11 mouse cellular contexts compared by ENCODE assay signal in genomic region chr6:29536651-29537193, GRCm38 (mm10). TPM values are rescaled to one million over a fixed set of nuclear protein-coding genes. Genes with fewer than 3 reads are reported as not detected.
DNase-seq lines count a peak whose midpoint lies in the region; ATAC-seq and TF ChIP-seq lines count a peak whose summit lies in the region.
"Had no signal": no experiment of that assay in that cellular context is flagged by ENCODE, and none has a peak within 500 bp of the region (broad histone marks: within the 10 kb centered on the region; RNA-seq: fewer than 3 reads in every experiment).

No protein-coding gene starts in this region.

- TF ChIP-seq CTCF in lung, postnatal 0 days (IDR thresholded peaks at IDR 0.05): peak; percentile 31; the same call in 1 of the 2 replicates
- TF ChIP-seq CTCF in bone marrow, adult 2 months (IDR thresholded peaks at IDR 0.05; ENCODE audit: control insufficient read depth, insufficient read depth, low read length): 0 out of 2 replicates have a peak, but pooled peaks have one; percentile 36

- no peaks in the 10 kb centered on the region for H3K27me3 ChIP-seq in heart, embryonic 11.5 days (ENCODE audit: control insufficient read depth, insufficient read depth, low read length)
- H3K27me3 ChIP-seq in lung, postnatal 0 days (replicated peaks; ENCODE audit: insufficient read depth, low read length): no peaks in the 10 kb centered on the region
- H3K27me3 ChIP-seq: limb, embryonic 12.5 days; Patski; stomach, embryonic 15.5 days had no signal

- H3K36me3 ChIP-seq in heart, embryonic 11.5 days (ENCODE audit: control insufficient read depth, insufficient read depth, low read length): no peaks in the 10 kb centered on the region; the same call in 1 of the 2 replicates
- H3K36me3 ChIP-seq in lung, postnatal 0 days (ENCODE audit: insufficient read depth, low read length): peaks cover 15% of the 10 kb centered on the region

- intact Hi-C loops in gastrocnemius, postnatal 36 days (cut with DNase I): no loop called here

- ATAC-seq in heart, embryonic 11.5 days (replicated peaks; ENCODE audit: insufficient number of reproducible peaks, low FRiP score, low TSS enrichment): no peak
- no peak for ATAC-seq in lung, postnatal 0 days
- ATAC-seq in monocyte, adult 5-6 weeks (replicated peaks; ENCODE audit: insufficient number of reproducible peaks, low FRiP score, low TSS enrichment, poor library complexity, severe bottlenecking): peak; percentile 37
- ATAC-seq: Patski had no signal

- peak; percentile 95 for DNase-seq in heart, adult 11 months
- peak; percentile 43 for DNase-seq in lung, postnatal 0 days (ENCODE audit: low spot score)
- DNase-seq in lung, postnatal 25 days (ENCODE audit: low spot score): no peak
- DNase-seq in T-cell, adult 2 months (ENCODE audit: low spot score): no peak
- DNase-seq in gastrocnemius, postnatal 36 days: no peak

- no peak for TF ChIP-seq POLR2A in bone marrow, adult 2 months (IDR thresholded peaks at IDR 0.05; ENCODE audit: borderline replicate concordance, control insufficient read depth, low read depth, low read length)

- H3K27ac ChIP-seq in heart, embryonic 11.5 days (ENCODE audit: low read depth, low read length): no peak overlapping the region
- H3K27ac ChIP-seq in lung, postnatal 0 days (ENCODE audit: low read length): no peak overlapping the region
- H3K27ac ChIP-seq in bone marrow, adult 2 months (ENCODE audit: control insufficient read depth, insufficient read depth, low read depth, low read length, poor library complexity): 0 out of 2 replicates have a peak overlapping the region, but pooled peaks have one; percentile 20
- H3K27ac ChIP-seq: limb, embryonic 12.5 days; stomach, embryonic 15.5 days had no signal

- no peak overlapping the region for H3K9ac ChIP-seq in heart, embryonic 11.5 days (ENCODE audit: low read depth, low read length)
- no peak overlapping the region for H3K9ac ChIP-seq in lung, postnatal 0 days (replicated peaks; ENCODE audit: low read depth)
- H3K9ac ChIP-seq: limb, embryonic 12.5 days; stomach, embryonic 15.5 days had no signal

- WGBS in heart, embryonic 11.5 days (ENCODE audit: insufficient replicate concordance): 75% methylated on average over 4 of the region's 4 CpGs
- 79% methylated on average over 4 of the region's 4 CpGs for WGBS in lung, postnatal 0 days
- WGBS in bone marrow, adult 2 months: 65% methylated on average over 4 of the region's 4 CpGs

- peaks cover 5% of the 10 kb centered on the region; the same call in 1 of the 2 replicates for H3K4me1 ChIP-seq in heart, embryonic 11.5 days (ENCODE audit: control insufficient read depth, insufficient read depth, low read length)
- H3K4me1 ChIP-seq in lung, postnatal 0 days (ENCODE audit: insufficient read depth, low read depth, low read length): no peaks in the 10 kb centered on the region
- no peaks in the 10 kb centered on the region for H3K4me1 ChIP-seq in bone marrow, adult 2 months (ENCODE audit: control insufficient read depth, insufficient read depth, low read length)
- H3K4me1 ChIP-seq: limb, embryonic 12.5 days had no signal

- no peak overlapping the region for H3K4me2 ChIP-seq in heart, embryonic 11.5 days
- H3K4me2 ChIP-seq in lung, postnatal 0 days (replicated peaks; ENCODE audit: low read depth, low read length): no peak overlapping the region
- H3K4me2 ChIP-seq: limb, embryonic 12.5 days; stomach, embryonic 15.5 days had no signal

- no peak for TF ChIP-seq EP300 in lung, postnatal 0 days (IDR thresholded peaks at IDR 0.05)

- H3K4me3 ChIP-seq in heart, embryonic 11.5 days (ENCODE audit: low read depth, low read length): no peak overlapping the region
- H3K4me3 ChIP-seq in lung, postnatal 0 days (ENCODE audit: low read depth, low read length): no peak overlapping the region
- H3K4me3 ChIP-seq in bone marrow, adult 2 months (replicated peaks; ENCODE audit: control insufficient read depth, low read depth, low read length): no peak overlapping the region
- H3K4me3 ChIP-seq: limb, embryonic 12.5 days; stomach, embryonic 15.5 days had no signal

- H3K9me3 ChIP-seq in heart, embryonic 11.5 days (replicated peaks; ENCODE audit: control insufficient read depth, low read length): no peaks in the 10 kb centered on the region
- no peaks in the 10 kb centered on the region for H3K9me3 ChIP-seq in lung, postnatal 0 days (ENCODE audit: low read length)
- H3K9me3 ChIP-seq: limb, embryonic 12.5 days; stomach, embryonic 15.5 days had no signal

RNA-seq across cellular contexts. Expression of gene Irf5, which starts 10.3 kb away (rescaled TPM):
- polyA plus RNA-seq in heart, embryonic 11.5 days (2014; fragmentation: Nextera tagmentation; extraction: Ambion mirVana): 11.6 and 14.8 TPM in 2 replicates
- polyA plus RNA-seq in lung, postnatal 0 days (2015; fragmentation: Nextera tagmentation; extraction: Ambion mirVana): 8.5 and 8.6 TPM in 2 replicates
- polyA plus RNA-seq in bone marrow, adult 2 months (2011; ENCODE audit: insufficient read depth, insufficient read length, low replicate concordance, missing spikeins): 26.7 and 47.1 TPM in 2 replicates
- total RNA-seq in monocyte, adult 5-6 weeks (2017): 195 to 268 TPM (median 261 TPM) in 3 replicates
- total RNA-seq in gastrocnemius, postnatal 36 days (2021): 1 to 10 TPM; 1.6 to 3.7 TPM

RNA-seq across cellular contexts. Expression of gene Kcp, which starts 29.0 kb away (rescaled TPM):
- 10.9 and 13.1 TPM in 2 replicates for polyA plus RNA-seq in heart, embryonic 11.5 days (2014; fragmentation: Nextera tagmentation; extraction: Ambion mirVana)
- polyA plus RNA-seq in lung, postnatal 0 days (2015; fragmentation: Nextera tagmentation; extraction: Ambion mirVana): 4.0 and 4.8 TPM in 2 replicates
- not detected in 2 replicates for polyA plus RNA-seq in bone marrow, adult 2 months (2011; ENCODE audit: insufficient read depth, insufficient read length, low replicate concordance, missing spikeins)
- total RNA-seq in monocyte, adult 5-6 weeks (2017): not detected in 3 replicates
- 1 to 10 TPM; 5.4 to 5.9 TPM for total RNA-seq in gastrocnemius, postnatal 36 days (2021)

Comparison
In these comparisons a context has a peak if more than half of its experiments do, and no peak if none do; other contexts are left out.
1. DNase-seq: peak in heart, adult 11 months (single experiment) and lung, postnatal 0 days (single experiment); none in lung, postnatal 25 days (single experiment), T-cell, adult 2 months (single experiment) and gastrocnemius, postnatal 36 days (0 of 2).